Mouse (Mus musculus) forebrain, embryonic 11.5 days (tissue): Measurements from ENCODE around the gene Shisa6. TPM values are rescaled to one million over a fixed set of nuclear protein-coding genes. Genes with fewer than 3 reads are reported as not detected.

Experiments
- ATAC-seq: fragments of 200-750 bp; cut with Nextera tagmentation; replicated peaks from 2 replicates; pipeline ENCODE4 v1.8.0; 2017; ENCODE audit warnings: moderate TSS enrichment; ENCODE audit not compliant: low FRiP score
- DNase-seq: peaks from one replicate; pipeline ENCODE4 v3.0.0-alpha.2; 2017; ENCODE audit warnings: low spot score
- H3K27ac ChIP-seq: fragments of 300-500 bp; sonication (generic); 2 replicates; pipeline ENCODE4 v1.5.1; 2014; ENCODE audit warnings: low read depth, low read length
- H3K27me3 ChIP-seq: fragments of 300-500 bp; sonication (generic); 2 replicates; pipeline ENCODE4 v1.6.1; 2014; ENCODE audit warnings: mild to moderate bottlenecking, low read length, mixed read lengths; ENCODE audit not compliant: control insufficient read depth, insufficient read depth
- H3K36me3 ChIP-seq: fragments of 300-500 bp; sonication (generic); 2 replicates; pipeline ENCODE4 v1.6.1; 2014; ENCODE audit warnings: mild to moderate bottlenecking, low read length, moderate library complexity, mixed read lengths; ENCODE audit not compliant: control insufficient read depth, insufficient read depth
- H3K4me1 ChIP-seq: fragments of 300-500 bp; sonication (generic); replicated peaks from 2 replicates; pipeline ENCODE4 v1.6.1; 2014; ENCODE audit warnings: low read length, mixed read lengths; ENCODE audit not compliant: control insufficient read depth, insufficient read depth
- H3K4me2 ChIP-seq: fragments of 300-500 bp; sonication (generic); 2 replicates; pipeline ENCODE4 v1.6.1; 2014; ENCODE audit warnings: low read depth, mild to moderate bottlenecking, low read length, moderate library complexity, mixed read lengths; ENCODE audit not compliant: severe bottlenecking
- H3K4me3 ChIP-seq: fragments of 300-500 bp; sonication (generic); 2 replicates; pipeline ENCODE4 v1.5.1; 2014; ENCODE audit warnings: low read depth, low read length
- H3K9ac ChIP-seq: fragments of 300-500 bp; sonication (generic); 2 replicates; pipeline ENCODE4 v1.6.1; 2014; ENCODE audit warnings: low read length
- H3K9me3 ChIP-seq: fragments of 300-500 bp; sonication (generic); 2 replicates; pipeline ENCODE4 v1.6.1; 2016; ENCODE audit warnings: low read length, mixed read lengths; ENCODE audit not compliant: control insufficient read depth
- WGBS: fragments of 180-500 bp; shearing (Covaris S2); extraction: QIAGEN DNeasy Blood & Tissue Kit; methylation state at CpG from one replicate; pipeline ENCODE4 v1.1.7; 2014; 5-methylcytosine and 5-hydroxymethylcytosine counted together
- polyA plus RNA-seq: library from polyadenylated mRNA; unstranded; fragments of >200 nt; fragmentation: Nextera tagmentation; extraction: Ambion mirVana; gene quantifications from 2 replicates; pipeline ENCODE4 v1.2.1, GENCODE M21; 2014

Shisa6 gene
- polyA plus RNA-seq, 1 experiment from 2014 or later, result 0.56 TPM

DNA sequence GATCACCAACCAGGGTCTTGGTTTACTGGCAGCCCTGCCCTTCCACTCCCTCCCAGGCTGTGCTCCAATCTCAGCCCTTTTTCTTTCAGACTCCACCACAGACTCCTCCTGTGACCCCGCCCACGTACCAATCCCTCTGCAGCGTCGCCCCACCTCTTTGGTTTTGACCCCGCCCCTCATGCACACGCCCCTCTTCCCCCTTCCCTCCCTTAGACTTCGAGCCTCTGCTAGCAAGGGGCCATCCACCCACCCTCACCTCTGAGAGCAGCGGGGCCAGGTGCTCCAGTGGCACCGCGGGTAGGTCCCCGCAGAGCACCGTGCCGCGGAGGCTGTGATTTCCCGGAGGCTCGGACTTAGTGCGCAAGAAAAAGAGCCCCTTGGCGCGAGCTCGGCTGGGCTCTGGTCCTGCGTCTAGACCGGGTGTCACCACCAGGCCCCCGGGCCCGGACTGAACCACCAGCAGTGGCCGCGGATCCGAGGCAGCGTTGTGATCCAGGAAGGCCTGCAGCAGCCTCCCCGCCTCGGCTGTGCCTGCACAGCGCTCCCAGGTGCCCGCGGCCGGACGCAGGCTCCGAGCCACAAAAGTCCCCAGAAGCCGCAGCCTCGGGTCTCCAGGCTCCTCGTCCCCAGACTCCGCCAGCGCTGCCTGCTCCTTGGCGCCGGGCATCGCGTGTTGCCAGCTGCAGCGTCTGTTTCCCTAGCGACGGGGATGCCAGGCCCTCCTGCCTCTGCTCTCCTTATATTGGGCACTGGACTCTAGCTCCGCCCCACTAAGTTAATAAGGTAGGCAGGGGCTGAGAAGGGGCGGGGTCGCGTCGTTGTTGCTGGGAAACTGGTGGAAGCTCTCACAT lies 357.7 kb downstream of the Shisa6 start, which contains the start of gene Dnah9:
Dnah9 (minus strand) TSS at position 751 of the 851 bp plus-strand sequence.
- Histone ChIP-seq H3K36me3 (no peaks in the 10 kb centered on the region), H3K9me3 (no peaks in the 10 kb centered on the region), H3K27ac (0 out of 2 replicates have a peak within 1 kb of the TSS, but pooled peaks have one; percentile 18), H3K4me3 (peak within 1 kb of the TSS; percentile 52), H3K4me2 (peak within 1 kb of the TSS; percentile 94), H3K27me3 (no peaks in the 10 kb centered on the region), H3K4me1 (no peaks in the 10 kb centered on the region), H3K9ac (peak within 1 kb of the TSS; percentile 44)
- peak; percentile 94 for ATAC-seq
- WGBS, result under 1% methylated on average over 51 of the region's 53 CpGs
- peak; percentile 92 for DNase-seq

DNA sequence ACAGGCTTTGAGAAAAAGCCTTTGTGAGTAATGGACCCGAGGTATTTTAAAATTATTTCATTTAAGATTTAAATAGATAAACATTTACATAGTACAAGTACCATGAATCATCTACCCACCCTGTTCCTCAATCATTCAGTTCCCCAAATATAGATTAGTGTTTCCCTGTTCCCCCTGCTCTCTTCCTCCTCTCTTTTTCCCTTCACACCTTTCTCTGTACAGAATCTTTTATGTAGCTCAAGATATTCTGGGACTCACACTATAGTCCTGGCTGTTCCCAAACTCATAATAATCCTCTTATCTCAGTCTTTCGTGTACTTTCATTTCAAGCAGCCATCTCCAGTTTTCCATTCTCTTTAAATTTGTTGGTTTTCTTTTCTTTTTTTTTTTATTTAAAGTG lies 361.7 kb downstream of the Shisa6 start:
- ATAC-seq (no peak), DNase-seq (no peak)
- Histone ChIP-seq H3K9ac (no peak overlapping the region), H3K27ac (no peak overlapping the region), H3K4me3 (no peak overlapping the region), H3K4me1 (no peaks in the 10 kb centered on the region), H3K9me3 (no peaks in the 10 kb centered on the region), H3K4me2 (no peak overlapping the region), H3K27me3 (no peaks in the 10 kb centered on the region), H3K36me3 (no peaks in the 10 kb centered on the region)
- WGBS, result 86% methylated on average over 2 of the region's 2 CpGs
